Comparison of ENCODE assay signal across 9 mouse cellular contexts in genomic region chr1:184060381-184060780, GRCm38 (mm10). TPM values are rescaled to one million over a fixed set of nuclear protein-coding genes. Genes with fewer than 3 reads are reported as not detected.
DNase-seq lines count a peak whose midpoint lies in the region; ATAC-seq and TF ChIP-seq lines count a peak whose summit lies in the region.
"Had no signal": no experiment of that assay in that cellular context is flagged by ENCODE, and none has a peak within 500 bp of the region (broad histone marks: within the 10 kb centered on the region; RNA-seq: fewer than 3 reads in every experiment).

No protein-coding gene starts in this region.

- WGBS in forebrain, embryonic 13.5 days = 76% methylated on average over 9 of the region's 9 CpGs
- 89% methylated on average over 9 of the region's 9 CpGs for WGBS in forebrain, embryonic 10.5 days
- 37% methylated on average over 9 of the region's 9 CpGs for WGBS in intestine, embryonic 15.5 days
- 26% methylated on average over 9 of the region's 9 CpGs for WGBS in lung, adult 2 months

- no peaks in the 10 kb centered on the region for H3K27me3 ChIP-seq in forebrain, embryonic 13.5 days
- H3K27me3 ChIP-seq in forebrain, embryonic 10.5 days (ENCODE audit: poor library complexity, severe bottlenecking) = no peaks in the 10 kb centered on the region
- no peaks in the 10 kb centered on the region for H3K27me3 ChIP-seq in intestine, embryonic 15.5 days (replicated peaks)
- H3K27me3 ChIP-seq: hindbrain, embryonic 15.5 days had no signal

- no peak for TF ChIP-seq CTCF in lung, adult 2 months (IDR thresholded peaks at IDR 0.05; ENCODE audit: insufficient read depth, low read length)

- no peak for TF ChIP-seq POLR2A in lung, adult 2 months (IDR thresholded peaks at IDR 0.05; ENCODE audit: borderline replicate concordance, extremely low read depth, low read depth, low read length)

- H3K27ac ChIP-seq in forebrain, embryonic 13.5 days = no peak overlapping the region
- no peak overlapping the region for H3K27ac ChIP-seq in forebrain, embryonic 10.5 days
- H3K27ac ChIP-seq in intestine, embryonic 15.5 days = peak overlapping the region; percentile 82
- H3K27ac ChIP-seq: hindbrain, embryonic 15.5 days had no signal

- H3K9me3 ChIP-seq in forebrain, embryonic 13.5 days (replicated peaks) = no peaks in the 10 kb centered on the region
- no peaks in the 10 kb centered on the region for H3K9me3 ChIP-seq in forebrain, embryonic 10.5 days
- no peaks in the 10 kb centered on the region for H3K9me3 ChIP-seq in intestine, embryonic 15.5 days
- H3K9me3 ChIP-seq: hindbrain, embryonic 15.5 days had no signal

- peaks cover 24% of the 10 kb centered on the region for H3K4me1 ChIP-seq in forebrain, embryonic 13.5 days
- peaks cover 6% of the 10 kb centered on the region for H3K4me1 ChIP-seq in forebrain, embryonic 10.5 days
- H3K4me1 ChIP-seq in intestine, embryonic 15.5 days (replicated peaks) = peaks cover 23% of the 10 kb centered on the region
- peaks cover 17% of the 10 kb centered on the region for H3K4me1 ChIP-seq in lung, adult 2 months (ENCODE audit: control insufficient read depth, insufficient read depth, low read length)
- H3K4me1 ChIP-seq: hindbrain, embryonic 15.5 days had no signal

- H3K9ac ChIP-seq in forebrain, embryonic 13.5 days = no peak overlapping the region
- H3K9ac ChIP-seq in intestine, embryonic 15.5 days = no peak overlapping the region
- H3K9ac ChIP-seq: hindbrain, embryonic 15.5 days had no signal

- ATAC-seq in forebrain, embryonic 13.5 days = peak; percentile 46; the same call in 1 of the 2 replicates
- peak; percentile 86 for ATAC-seq in intestine, embryonic 15.5 days

- no peak overlapping the region for H3K4me2 ChIP-seq in forebrain, embryonic 13.5 days
- no peak overlapping the region for H3K4me2 ChIP-seq in intestine, embryonic 15.5 days (replicated peaks)
- H3K4me2 ChIP-seq: hindbrain, embryonic 15.5 days had no signal

- H3K4me3 ChIP-seq in forebrain, embryonic 13.5 days = no peak overlapping the region
- no peak overlapping the region for H3K4me3 ChIP-seq in forebrain, embryonic 10.5 days
- H3K4me3 ChIP-seq in intestine, embryonic 15.5 days (replicated peaks) = no peak overlapping the region
- no peak overlapping the region for H3K4me3 ChIP-seq in lung, adult 2 months (replicated peaks; ENCODE audit: extremely low read depth, low read depth, low read length)
- H3K4me3 ChIP-seq: hindbrain, embryonic 15.5 days had no signal

- DNase-seq in forebrain, embryonic 10.5 days (ENCODE audit: extremely low spot score, low spot score) = no peak
- peak; percentile 49 for DNase-seq in CD4-positive, CD25-positive, alpha-beta regulatory T cell, adult 2 months (ENCODE audit: low read depth, low spot score)
- peak; percentile 49 for DNase-seq in lung, adult 2 months
- no peak for DNase-seq in left cerebral cortex, adult 11 months (ENCODE audit: low spot score)
- no peak for DNase-seq in layer of hippocampus, adult 9-11 months
- no peak for DNase-seq in frontal cortex, postnatal 10 days (ENCODE audit: low spot score in 2 of 2)

- H3K36me3 ChIP-seq in forebrain, embryonic 13.5 days (ENCODE audit: poor library complexity, severe bottlenecking) = no peaks in the 10 kb centered on the region
- no peaks in the 10 kb centered on the region for H3K36me3 ChIP-seq in forebrain, embryonic 10.5 days (replicated peaks)
- H3K36me3 ChIP-seq in intestine, embryonic 15.5 days = no peaks in the 10 kb centered on the region
- H3K36me3 ChIP-seq: hindbrain, embryonic 15.5 days had no signal

RNA-seq across cellular contexts. Expression of gene 1700056E22Rik, which starts 26.3 kb away (rescaled TPM):
- 1.2 and 1.5 TPM in 2 replicates for polyA plus RNA-seq in forebrain, embryonic 13.5 days (2015; fragmentation: Nextera tagmentation; extraction: Ambion mirVana)
- polyA plus RNA-seq in forebrain, embryonic 10.5 days (2016; fragmentation: Nextera tagmentation; extraction: Ambion mirVana) = 1.0 TPM in 2 replicates
- 1.2 and 1.7 TPM in 2 replicates for polyA plus RNA-seq in intestine, embryonic 15.5 days (2015; fragmentation: Nextera tagmentation; extraction: Ambion mirVana)
- polyA plus RNA-seq in lung, adult 2 months (2012; rRNA removed) = 0.97 and 1.9 TPM in 2 replicates

RNA-seq across cellular contexts. Expression of gene Dusp10, which starts 47.3 kb away (rescaled TPM):
- polyA plus RNA-seq in forebrain, embryonic 13.5 days (2015; fragmentation: Nextera tagmentation; extraction: Ambion mirVana) = 8.6 and 9.7 TPM in 2 replicates
- 4.3 and 6.3 TPM in 2 replicates for polyA plus RNA-seq in forebrain, embryonic 10.5 days (2016; fragmentation: Nextera tagmentation; extraction: Ambion mirVana)
- polyA plus RNA-seq in intestine, embryonic 15.5 days (2015; fragmentation: Nextera tagmentation; extraction: Ambion mirVana) = 10.2 and 11.9 TPM in 2 replicates
- 13.6 and 16.4 TPM in 2 replicates for polyA plus RNA-seq in lung, adult 2 months (2012; rRNA removed)

Comparison
In these comparisons a context has a peak if more than half of its experiments do, and no peak if none do; other contexts are left out.
1. DNase-seq: peak in CD4-positive, CD25-positive, alpha-beta regulatory T cell, adult 2 months (single experiment) and lung, adult 2 months (single experiment); none in forebrain, embryonic 10.5 days (single experiment), left cerebral cortex, adult 11 months (single experiment), layer of hippocampus, adult 9-11 months (single experiment) and frontal cortex, postnatal 10 days (0 of 2).